Mouse (Mus musculus) frontal cortex, adult 2 months (tissue): ENCODE measurements at regions not wholly inside any gene's neighbourhood (a gene's known extent, or its start where the extent isn't known, plus 50 kb on each side); places are given as distances from the start of the nearest gene placed in this dataset.

ENCODE experiments used
- DNase-seq, 2 experiments: peaks; one replicate each; pipeline ENCODE4 v3.0.0; 2022; ENCODE audit warnings: low spot score in 1 of 2; ENCODE audit errors: extremely low spot score in 1 of 2

DNA sequence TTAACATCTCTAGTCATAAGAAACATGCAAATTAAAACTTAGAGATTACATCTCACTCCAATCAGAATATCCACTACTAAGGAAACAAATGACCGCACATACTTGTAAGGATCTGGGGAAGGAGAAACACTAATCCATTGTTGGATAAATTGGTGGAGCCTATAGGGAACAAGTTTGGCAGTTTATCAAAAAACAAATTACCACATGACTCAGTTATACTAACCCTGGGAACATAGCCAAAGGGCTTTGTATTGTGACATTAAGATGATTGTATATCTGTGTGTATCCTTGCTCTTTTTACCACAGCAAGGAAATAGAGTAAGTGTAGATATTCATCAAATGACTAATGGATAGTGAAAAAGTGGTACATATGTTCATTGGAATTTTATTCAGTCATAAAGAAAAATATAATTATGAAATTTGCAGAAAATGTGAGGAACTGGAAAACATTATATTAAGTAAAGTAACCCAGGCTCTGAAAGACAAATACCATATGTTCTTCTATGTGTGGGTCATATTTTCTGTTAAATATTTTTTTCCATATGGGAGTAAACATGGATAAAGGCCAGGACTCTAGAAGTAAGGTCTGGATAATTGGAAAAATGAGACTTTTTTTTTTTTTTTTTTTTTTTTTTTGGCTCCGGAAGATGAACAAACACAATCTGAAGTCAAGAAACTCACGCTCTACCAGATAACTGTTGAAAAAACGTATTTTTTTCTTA is 430.6 kb downstream of the Dmac1 start:
- DNase-seq, result no peak

DNA sequence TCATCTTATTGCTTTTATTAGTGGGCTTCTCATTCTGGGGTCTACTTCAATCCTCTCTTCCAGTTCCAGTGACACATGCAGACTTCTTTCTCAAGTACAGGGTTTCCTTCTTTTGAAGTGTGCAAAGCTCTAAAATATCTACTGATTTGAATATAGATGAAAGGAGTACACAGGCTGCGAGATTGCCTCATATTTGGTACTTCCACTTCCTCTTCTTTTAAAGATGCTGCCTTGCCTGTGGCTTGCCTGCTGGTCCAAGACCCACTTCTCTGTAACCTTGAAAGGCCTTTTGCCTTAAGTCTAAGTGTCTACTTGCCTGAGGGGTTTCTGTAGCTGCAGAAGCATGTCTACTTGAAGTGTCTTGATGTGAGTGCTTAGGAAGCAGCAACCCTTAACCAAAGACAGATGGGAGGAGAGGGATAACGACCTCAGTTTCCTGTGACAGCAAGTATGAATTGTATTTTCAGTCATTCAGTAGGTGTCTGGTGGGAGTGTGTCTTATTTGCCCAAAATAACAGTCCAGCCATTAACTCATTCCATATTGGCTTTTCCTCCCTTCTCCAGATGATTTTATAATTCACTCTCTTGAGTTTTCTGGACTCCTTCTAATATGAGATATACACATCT is 479.8 kb downstream of the Dmac1 start:
- peak in 1 of 2 experiments; percentile 7 for DNase-seq

GRCm38 (mm10) chr4:74797456-74797855 is 480.6 kb downstream of the Dmac1 start:
- peak in 1 of 2 experiments; percentile 2 for DNase-seq

GRCm38 (mm10) chr4:74796676-74797075 is 481.4 kb downstream of the Dmac1 start:
- peak in 1 of 2 experiments; percentile 25 for DNase-seq

- peak in 1 of 2 experiments; percentile 4 for DNase-seq
These were observed 505.7 kb downstream of the Kdm4c start for GRCm38 (mm10) chr4:74747985-74748384.

GRCm38 (mm10) chr4:74739642-74740041 is 497.3 kb downstream of the Kdm4c start:
- no peak for DNase-seq
